Mouse (Mus musculus) hindbrain, postnatal 0 days (tissue): Measurements from ENCODE around the gene Pick1. TPM values are rescaled to one million over a fixed set of nuclear protein-coding genes. Genes with fewer than 3 reads are reported as not detected.

Source experiments
- ATAC-seq: fragments of 200-750 bp; cut with Nextera tagmentation; 2 replicates; pipeline ENCODE4 v1.8.0; 2017; ENCODE audit warnings: mild to moderate bottlenecking, moderate TSS enrichment, moderate library complexity
- DNase-seq: peaks from one replicate; pipeline ENCODE4 v3.0.0-alpha.2; 2015; ENCODE audit warnings: low spot score
- H3K27ac ChIP-seq: fragments of 300-500 bp; sonication (generic); 2 replicates; pipeline ENCODE4 v1.5.1; 2014; ENCODE audit warnings: mild to moderate bottlenecking
- H3K27me3 ChIP-seq: fragments of 300-500 bp; sonication (generic); 2 replicates; pipeline ENCODE4 v1.6.1; 2014; ENCODE audit warnings: low read length, mixed read lengths; ENCODE audit not compliant: insufficient read depth
- H3K36me3 ChIP-seq: fragments of 300-500 bp; sonication (generic); 2 replicates; pipeline ENCODE4 v1.6.1; 2014; ENCODE audit warnings: low read length, mixed read lengths; ENCODE audit not compliant: insufficient read depth
- H3K4me1 ChIP-seq: fragments of 300-500 bp; sonication (generic); 2 replicates; pipeline ENCODE4 v1.6.1; 2014; ENCODE audit warnings: antibody characterized with exemption, low read length, mixed read lengths; ENCODE audit not compliant: insufficient read depth
- H3K4me2 ChIP-seq: fragments of 300-500 bp; sonication (generic); 2 replicates; pipeline ENCODE4 v1.6.1; 2014; ENCODE audit warnings: low read depth, mild to moderate bottlenecking, low read length, moderate library complexity, mixed read lengths
- H3K4me3 ChIP-seq: fragments of 300-500 bp; sonication (generic); 2 replicates; pipeline ENCODE4 v1.5.1; 2014; ENCODE audit warnings: low read length
- H3K9ac ChIP-seq: fragments of 300-500 bp; sonication (generic); replicated peaks from 2 replicates; pipeline ENCODE4 v1.6.1; 2014; ENCODE audit warnings: mild to moderate bottlenecking, low read length, moderate library complexity, mixed read lengths
- H3K9me3 ChIP-seq: fragments of 300-500 bp; sonication (generic); 2 replicates; pipeline ENCODE4 v1.6.1; 2016; ENCODE audit warnings: low read length, mixed read lengths
- CTCF ChIP-seq: IDR thresholded peaks from 2 replicates; pipeline ENCODE4 v1.5.1; 2016; ENCODE audit warnings: antibody characterized with exemption, control low read depth, low read depth
- WGBS: fragments of 180-500 bp; shearing (Covaris S2); extraction: QIAGEN DNeasy Blood & Tissue Kit; methylation state at CpG from one replicate; pipeline ENCODE4 v1.1.7; 2014; 5-methylcytosine and 5-hydroxymethylcytosine counted together
- polyA plus RNA-seq: library from polyadenylated mRNA; unstranded; fragments of >200 nt; fragmentation: Nextera tagmentation; extraction: Ambion mirVana; gene quantifications from 2 replicates; pipeline ENCODE4 v1.2.1, GENCODE M21; 2015
- total RNA-seq: library from RNA; depleted of rRNA; stranded (reverse); fragments of >200 nt; gene quantifications from 2 replicates; pipeline ENCODE4 v1.2.3, GENCODE M21; 2014

Gene Pick1
- total and polyA plus RNA-seq, 2 experiments from 2014 or later, result 59.4 to 67.7 TPM

- no peak overlapping the region for H3K4me2 ChIP-seq
- H3K4me3 ChIP-seq, result no peak overlapping the region
- peaks cover 63% of the 10 kb centered on the region for H3K36me3 ChIP-seq
- no peaks in the 10 kb centered on the region for H3K9me3 ChIP-seq
- DNase-seq (no peak), ATAC-seq (no peak)
- no peaks in the 10 kb centered on the region for H3K27me3 ChIP-seq
- 56% methylated on average over 7 of the region's 7 CpGs for WGBS
- H3K27ac ChIP-seq, result no peak overlapping the region
- no peak for TF ChIP-seq CTCF
- 0 out of 2 replicates have a peak, but pooled peaks cover 3% of the 10 kb centered on the region for H3K4me1 ChIP-seq
- no peak overlapping the region for H3K9ac ChIP-seq
Measured at GRCm38 (mm10) chr15:79244071-79244893, 15.3 kb downstream of the Pick1 start.

GRCm38 (mm10) chr15:79245321-79245720 lies 16.3 kb downstream of the Pick1 start:
- Histone ChIP-seq H3K4me3 (no peak overlapping the region), H3K36me3 (peaks cover 54% of the 10 kb centered on the region), H3K27me3 (no peaks in the 10 kb centered on the region), H3K9ac (no peak overlapping the region), H3K9me3 (no peaks in the 10 kb centered on the region), H3K4me1 (0 out of 2 replicates have a peak, but pooled peaks cover 3% of the 10 kb centered on the region), H3K27ac (no peak overlapping the region), H3K4me2 (no peak overlapping the region)
- no peak for TF ChIP-seq CTCF
- DNase-seq (no peak), ATAC-seq (no peak)
- WGBS, result 83% methylated on average over 3 of the region's 3 CpGs

- Histone ChIP-seq H3K27me3 (no peaks in the 10 kb centered on the region), H3K4me1 (0 out of 2 replicates have a peak, but pooled peaks cover 7% of the 10 kb centered on the region)
- WGBS, result 77% methylated on average over 2 of the region's 2 CpGs
Measured at GRCm38 (mm10) chr15:79250236-79250635, 21.3 kb downstream of the Pick1 start.

GRCm38 (mm10) chr15:79251168-79251567 lies 22.2 kb downstream of the Pick1 start:
- ATAC-seq, result peak; percentile 4; the same call in 1 of the 2 replicates
- no peak overlapping the region for H3K4me3 ChIP-seq
- H3K36me3 ChIP-seq, result peaks cover 22% of the 10 kb centered on the region
- H3K4me1 ChIP-seq, result 0 out of 2 replicates have a peak, but pooled peaks cover 7% of the 10 kb centered on the region
- no peak overlapping the region for H3K9ac ChIP-seq
- peak; percentile 12 for DNase-seq
- H3K9me3 ChIP-seq, result no peaks in the 10 kb centered on the region
- H3K27ac ChIP-seq, result peak overlapping the region; percentile 11; the same call in 1 of the 2 replicates
- no peak for TF ChIP-seq CTCF
- no peak overlapping the region for H3K4me2 ChIP-seq
- H3K27me3 ChIP-seq, result no peaks in the 10 kb centered on the region
- 49% methylated on average over 7 of the region's 7 CpGs for WGBS

More at GRCm38 (mm10) chr15:79250236-79250635, 21.3 kb downstream of the Pick1 start:
- Histone ChIP-seq H3K4me3 (no peak overlapping the region), H3K36me3 (peaks cover 32% of the 10 kb centered on the region), H3K27ac (no peak overlapping the region), H3K4me2 (no peak overlapping the region), H3K9me3 (no peaks in the 10 kb centered on the region), H3K9ac (no peak overlapping the region)
- TF ChIP-seq CTCF, result no peak
- ATAC-seq (no peak), DNase-seq (no peak)

GRCm38 (mm10) chr15:79251781-79252491 lies 23.0 kb downstream of the Pick1 start:
- Histone ChIP-seq H3K4me1 (0 out of 2 replicates have a peak, but pooled peaks cover 7% of the 10 kb centered on the region), H3K36me3 (peaks cover 15% of the 10 kb centered on the region), H3K4me2 (peak overlapping the region; percentile 60), H3K4me3 (peak overlapping the region; percentile 30), H3K27me3 (no peaks in the 10 kb centered on the region), H3K9me3 (no peaks in the 10 kb centered on the region), H3K9ac (peak overlapping the region; percentile 46), H3K27ac (no peak overlapping the region)
- TF ChIP-seq CTCF, result peak; percentile 61
- 2% methylated on average over 55 of the region's 61 CpGs for WGBS
- DNase-seq (peak; percentile 52), ATAC-seq (peak; percentile 60)

- Histone ChIP-seq H3K4me1 (0 out of 2 replicates have a peak, but pooled peaks cover 7% of the 10 kb centered on the region), H3K27me3 (no peaks in the 10 kb centered on the region), H3K27ac (no peak overlapping the region), H3K4me3 (peak overlapping the region; percentile 30), H3K9ac (peak overlapping the region; percentile 46; the same call in 1 of the 2 replicates), H3K9me3 (no peaks in the 10 kb centered on the region), H3K36me3 (peaks cover 12% of the 10 kb centered on the region), H3K4me2 (peak overlapping the region; percentile 60)
- ATAC-seq (no peak), DNase-seq (no peak)
- TF ChIP-seq CTCF, result no peak
- 25% methylated on average over 24 of the region's 24 CpGs for WGBS
Measured at GRCm38 (mm10) chr15:79252580-79252979, 23.6 kb downstream of the Pick1 start.
